Mouse (Mus musculus) MEL (cell line): Measurements from ENCODE around the gene Masp1.

Experiments
- CTCF ChIP-seq, 3 experiments: IDR thresholded peaks in 2 of 3; conservative IDR thresholded peaks in 1 of 3; 2 replicates each; pipeline ENCODE4 v1.5.1; 2011 to 2012; ENCODE audit warnings: low read length in 3 of 3, low read depth in 2 of 3, mild to moderate bottlenecking in 2 of 3, improper control_type of control experiment in 1 of 3, inconsistent platforms in 1 of 3, mixed read lengths in 1 of 3, moderate library complexity in 1 of 3; ENCODE audit not compliant: control insufficient read depth in 1 of 3, insufficient read depth in 1 of 3, poor library complexity in 1 of 3, severe bottlenecking in 1 of 3
- E2F4 ChIP-seq: IDR thresholded peaks from 2 replicates; pipeline ENCODE4 v1.6.1; 2011; ENCODE audit warnings: low read depth, low read length, improper control_type of control experiment, borderline replicate concordance
- GATA1 ChIP-seq: IDR thresholded peaks from 2 replicates; pipeline ENCODE4 v1.6.1; 2011; ENCODE audit warnings: low read depth, low read length, improper control_type of control experiment
- POLR2A ChIP-seq, 2 experiments: IDR thresholded peaks; 2 replicates each; pipeline ENCODE4 v1.6.1; 2011 to 2012; ENCODE audit warnings: low read length in 2 of 2, mild to moderate bottlenecking in 2 of 2, control low read depth in 1 of 2, improper control_type of control experiment in 1 of 2, low read depth in 1 of 2, moderate library complexity in 1 of 2; ENCODE audit not compliant: control insufficient read depth in 1 of 2, insufficient read depth in 1 of 2, poor library complexity in 1 of 2
- POLR2AphosphoS5 ChIP-seq: IDR thresholded peaks from 2 replicates; pipeline ENCODE4 v1.6.1; 2012; ENCODE audit warnings: low read depth, borderline replicate concordance, mild to moderate bottlenecking, inconsistent platforms, low read length, moderate library complexity, mixed read lengths
- TBP ChIP-seq: IDR thresholded peaks from 2 replicates; pipeline ENCODE4 v1.8.0; 2011; ENCODE audit warnings: low read depth, low read length, improper control_type of control experiment
- ZNF384 ChIP-seq: IDR thresholded peaks from 2 replicates; pipeline ENCODE4 v1.6.1; 2012; ENCODE audit warnings: low read depth, mild to moderate bottlenecking, inconsistent platforms, low read length, improper control_type of control experiment

DNA sequence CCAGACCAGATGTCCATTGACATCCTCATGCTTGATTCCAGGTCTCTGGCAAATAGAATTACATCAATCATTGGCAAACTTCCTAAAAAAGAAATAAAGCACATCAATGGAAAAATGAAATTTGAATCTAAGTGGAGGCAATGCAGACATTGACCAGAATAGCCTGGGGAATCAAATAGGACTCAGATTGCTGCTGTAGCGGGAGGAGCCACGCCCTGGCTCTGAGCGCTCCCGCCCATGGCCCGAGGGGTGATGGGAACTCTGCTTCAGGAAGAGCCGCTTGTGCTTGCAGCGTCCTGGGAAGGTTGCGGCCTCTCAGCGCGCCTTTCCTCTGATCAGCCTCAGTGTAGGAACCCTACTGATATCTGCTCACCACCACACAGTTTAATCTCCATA is 104.4 kb downstream of the Masp1 start:
- no peak for TF ChIP-seq TBP
- no peak for TF ChIP-seq E2F4
- no peak for TF ChIP-seq POLR2A (IDR thresholded peaks at IDR 0.05; ENCODE audit: control insufficient read depth in 1 of 2, insufficient read depth in 1 of 2, low read depth in 1 of 2, low read length in 2 of 2, poor library complexity in 1 of 2)
- no peak for TF ChIP-seq CTCF (IDR thresholded peaks at IDR 0.05 in 2 of 3, conservative IDR thresholded peaks at IDR 0.05 in 1 of 3; ENCODE audit: control insufficient read depth in 1 of 3, insufficient read depth in 1 of 3, low read depth in 2 of 3, low read length in 3 of 3, poor library complexity in 1 of 3, severe bottlenecking in 1 of 3)
- TF ChIP-seq GATA1, result no peak
- TF ChIP-seq ZNF384, result no peak
- TF ChIP-seq POLR2AphosphoS5, result no peak
